Comparison of ENCODE assay signal across 9 mouse cellular contexts in genomic region chr16:5884746-5885689, GRCm38 (mm10). TPM values are rescaled to one million over a fixed set of nuclear protein-coding genes. Genes with fewer than 3 reads are reported as not detected.
DNase-seq lines count a peak whose midpoint lies in the region; ATAC-seq and TF ChIP-seq lines count a peak whose summit lies in the region.
"Had no signal": no experiment of that assay in that cellular context is flagged by ENCODE, and none has a peak within 500 bp of the region (broad histone marks: within the 10 kb centered on the region; RNA-seq: fewer than 3 reads in every experiment).

Rbfox1 (plus strand) TSS chr16:5885355.

- H3K27me3 ChIP-seq in embryonic facial prominence, embryonic 15.5 days: peaks cover 38% of the 10 kb centered on the region
- peaks cover 47% of the 10 kb centered on the region for H3K27me3 ChIP-seq in heart, embryonic 12.5 days (replicated peaks)
- peaks cover 32% of the 10 kb centered on the region for H3K27me3 ChIP-seq in neural tube, embryonic 12.5 days (replicated peaks)
- no peaks in the 10 kb centered on the region; the same call in 1 of the 2 replicates for H3K27me3 ChIP-seq in lung, postnatal 0 days (replicated peaks; ENCODE audit: insufficient read depth, low read length)

- WGBS in embryonic facial prominence, embryonic 15.5 days: under 1% methylated on average over 69 of the region's 69 CpGs
- under 1% methylated on average over 68 of the region's 69 CpGs for WGBS in heart, embryonic 12.5 days
- WGBS in neural tube, embryonic 12.5 days: 1% methylated on average over 69 of the region's 69 CpGs
- 1% methylated on average over 62 of the region's 69 CpGs for WGBS in lung, postnatal 0 days

- H3K4me1 ChIP-seq in embryonic facial prominence, embryonic 15.5 days: peaks cover 9% of the 10 kb centered on the region
- H3K4me1 ChIP-seq in heart, embryonic 12.5 days (replicated peaks): peaks cover 10% of the 10 kb centered on the region; the same call in 1 of the 2 replicates
- 0 out of 2 replicates have a peak, but pooled peaks cover 12% of the 10 kb centered on the region for H3K4me1 ChIP-seq in neural tube, embryonic 12.5 days
- H3K4me1 ChIP-seq in lung, postnatal 0 days (ENCODE audit: insufficient read depth, low read depth, low read length): no peaks in the 10 kb centered on the region

- peak; percentile 44 for DNase-seq in testis, postnatal 10 days (ENCODE audit: low spot score)
- no peak for DNase-seq in testis, postnatal 14 days (ENCODE audit: low spot score)
- DNase-seq in layer of hippocampus, postnatal 25 days (ENCODE audit: extremely low spot score in 1 of 2, low spot score in 1 of 2): peak; percentile 56 to 60
- no peak for DNase-seq in spleen, postnatal 14 days (ENCODE audit: low spot score in 2 of 2)
- DNase-seq in lung, postnatal 0 days (ENCODE audit: low spot score): no peak

- TF ChIP-seq EP300 in lung, postnatal 0 days (IDR thresholded peaks at IDR 0.05): no peak

- H3K4me3 ChIP-seq in embryonic facial prominence, embryonic 15.5 days (replicated peaks): peak within 1 kb of the TSS; percentile 30
- peak within 1 kb of the TSS; percentile 48 for H3K4me3 ChIP-seq in heart, embryonic 12.5 days
- H3K4me3 ChIP-seq in neural tube, embryonic 12.5 days: peak within 1 kb of the TSS; percentile 44
- no peak within 1 kb of the TSS for H3K4me3 ChIP-seq in lung, postnatal 0 days (ENCODE audit: low read depth, low read length)

- no peak for TF ChIP-seq CTCF in lung, postnatal 0 days (IDR thresholded peaks at IDR 0.05)

- ATAC-seq in embryonic facial prominence, embryonic 15.5 days (ENCODE audit: insufficient number of reproducible peaks, low FRiP score, low TSS enrichment, low read depth): no peak; the same call in 1 of the 2 replicates
- ATAC-seq in heart, embryonic 12.5 days (ENCODE audit: insufficient number of reproducible peaks, low FRiP score): no peak
- peak; percentile 65; the same call in 1 of the 2 replicates for ATAC-seq in neural tube, embryonic 12.5 days (ENCODE audit: low FRiP score, low read depth)
- no peak for ATAC-seq in lung, postnatal 0 days

- H3K4me2 ChIP-seq in embryonic facial prominence, embryonic 15.5 days (replicated peaks): peak within 1 kb of the TSS; percentile 48
- H3K4me2 ChIP-seq in heart, embryonic 12.5 days: peak within 1 kb of the TSS; percentile 78
- peak within 1 kb of the TSS; percentile 78 for H3K4me2 ChIP-seq in neural tube, embryonic 12.5 days (replicated peaks)
- no peak within 1 kb of the TSS for H3K4me2 ChIP-seq in lung, postnatal 0 days (replicated peaks; ENCODE audit: low read depth, low read length)

- no peak within 1 kb of the TSS for H3K27ac ChIP-seq in embryonic facial prominence, embryonic 15.5 days (replicated peaks)
- no peak within 1 kb of the TSS for H3K27ac ChIP-seq in heart, embryonic 12.5 days (ENCODE audit: poor library complexity, severe bottlenecking)
- H3K27ac ChIP-seq in neural tube, embryonic 12.5 days: no peak within 1 kb of the TSS
- no peak within 1 kb of the TSS for H3K27ac ChIP-seq in lung, postnatal 0 days (ENCODE audit: low read length)
- H3K27ac ChIP-seq: macrophage had no signal

- no peak within 1 kb of the TSS for H3K9ac ChIP-seq in embryonic facial prominence, embryonic 15.5 days
- 0 out of 2 replicates have a peak within 1 kb of the TSS, but pooled peaks have one; percentile 24 for H3K9ac ChIP-seq in heart, embryonic 12.5 days
- peak within 1 kb of the TSS; percentile 60 for H3K9ac ChIP-seq in neural tube, embryonic 12.5 days
- no peak within 1 kb of the TSS for H3K9ac ChIP-seq in lung, postnatal 0 days (replicated peaks; ENCODE audit: low read depth)

- H3K36me3 ChIP-seq in embryonic facial prominence, embryonic 15.5 days: no peaks in the 10 kb centered on the region
- H3K36me3 ChIP-seq in heart, embryonic 12.5 days: no peaks in the 10 kb centered on the region
- no peaks in the 10 kb centered on the region for H3K36me3 ChIP-seq in neural tube, embryonic 12.5 days
- no peaks in the 10 kb centered on the region for H3K36me3 ChIP-seq in lung, postnatal 0 days (ENCODE audit: insufficient read depth, low read length)

- no peaks in the 10 kb centered on the region for H3K9me3 ChIP-seq in embryonic facial prominence, embryonic 15.5 days (replicated peaks)
- H3K9me3 ChIP-seq in heart, embryonic 12.5 days (replicated peaks): no peaks in the 10 kb centered on the region
- H3K9me3 ChIP-seq in neural tube, embryonic 12.5 days: no peaks in the 10 kb centered on the region
- no peaks in the 10 kb centered on the region for H3K9me3 ChIP-seq in lung, postnatal 0 days (ENCODE audit: low read length)

RNA-seq across cellular contexts. Expression of gene Rbfox1, which starts in this region (rescaled TPM):
- 4.3 and 5.6 TPM in 2 replicates for polyA plus RNA-seq in embryonic facial prominence, embryonic 15.5 days (2015; fragmentation: Nextera tagmentation; extraction: Ambion mirVana)
- 2.2 and 3.0 TPM in 2 replicates for polyA plus RNA-seq in heart, embryonic 12.5 days (2016; fragmentation: Nextera tagmentation; extraction: Ambion mirVana)
- total RNA-seq in layer of hippocampus, postnatal 25 days (2021): 100 to 1,000 TPM; 381 to 430 TPM
- polyA plus RNA-seq in neural tube, embryonic 12.5 days (2016; fragmentation: Nextera tagmentation; extraction: Ambion mirVana): 80.2 and 87.8 TPM in 2 replicates
- polyA plus RNA-seq in lung, postnatal 0 days (2015; fragmentation: Nextera tagmentation; extraction: Ambion mirVana): 0.25 and 0.56 TPM in 2 replicates
- polyA plus RNA-seq: macrophage had no signal

Comparison
In these comparisons a context has a peak if more than half of its experiments do, and no peak if none do; other contexts are left out.
1. RNA of gene Rbfox1 (polyA plus RNA-seq): 80.2 to 87.8 TPM in neural tube, embryonic 12.5 days; 4.3 to 5.6 TPM in embryonic facial prominence, embryonic 15.5 days, 2.2 to 3.0 TPM in heart, embryonic 12.5 days and 0.25 to 0.56 TPM in lung, postnatal 0 days; every median in the first group is over 10 times any median in the second.
2. DNase-seq: peak in testis, postnatal 10 days (single experiment) and layer of hippocampus, postnatal 25 days (2 of 2); none in testis, postnatal 14 days (single experiment), spleen, postnatal 14 days (0 of 2) and lung, postnatal 0 days (single experiment).
3. H3K9ac ChIP-seq: peak in heart, embryonic 12.5 days (single experiment) and neural tube, embryonic 12.5 days (single experiment); none in embryonic facial prominence, embryonic 15.5 days (single experiment) and lung, postnatal 0 days (single experiment).